ENCODE assay signal across 10 mouse cellular contexts in genomic region chr12:13048168-13048727, GRCm38 (mm10).
DNase-seq lines count a peak whose midpoint lies in the region; ATAC-seq and TF ChIP-seq lines count a peak whose summit lies in the region.
"Had no signal": no experiment of that assay in that cellular context is flagged by ENCODE, and none has a peak within 500 bp of the region (broad histone marks: within the 10 kb centered on the region; RNA-seq: fewer than 3 reads in every experiment).

No protein-coding gene starts in this region.

- no peaks in the 10 kb centered on the region for H3K9me3 ChIP-seq in heart, embryonic 10.5 days
- H3K9me3 ChIP-seq in stomach, embryonic 15.5 days, result no peaks in the 10 kb centered on the region
- H3K9me3 ChIP-seq in stomach, postnatal 0 days (ENCODE audit: control insufficient read depth, low read length), result no peaks in the 10 kb centered on the region
- H3K9me3 ChIP-seq in limb, embryonic 10.5 days (replicated peaks), result no peaks in the 10 kb centered on the region
- H3K9me3 ChIP-seq: midbrain, embryonic 15.5 days had no signal

- 26% methylated on average over 13 of the region's 13 CpGs for WGBS in heart, embryonic 10.5 days
- WGBS in stomach, embryonic 15.5 days, result 35% methylated on average over 13 of the region's 13 CpGs
- WGBS in stomach, postnatal 0 days, result 40% methylated on average over 13 of the region's 13 CpGs
- 8% methylated on average over 13 of the region's 13 CpGs for WGBS in limb, embryonic 10.5 days

- intact Hi-C loops in left cerebral cortex, postnatal 14 days (cut with DNase I), result no loop called here

- DNase-seq in heart, embryonic 10.5 days (ENCODE audit: low spot score), result no peak
- no peak for DNase-seq in heart, adult 8-10 months (ENCODE audit: low spot score)
- DNase-seq in stomach, postnatal 0 days (ENCODE audit: low spot score), result no peak
- DNase-seq in limb, embryonic 10.5 days (ENCODE audit: low spot score), result peak; percentile 74
- no peak for DNase-seq in urinary bladder, adult 2 months (ENCODE audit: low spot score)
- no peak for DNase-seq in left cerebral cortex, postnatal 14 days (ENCODE audit: low spot score in 2 of 2)
- DNase-seq: thymus, postnatal 4 days had no signal

- H3K27ac ChIP-seq in heart, embryonic 10.5 days, result peak overlapping the region; percentile 70
- H3K27ac ChIP-seq in stomach, embryonic 15.5 days, result no peak overlapping the region
- no peak overlapping the region for H3K27ac ChIP-seq in stomach, postnatal 0 days (replicated peaks)
- H3K27ac ChIP-seq in limb, embryonic 10.5 days, result peak overlapping the region; percentile 82
- H3K27ac ChIP-seq: midbrain, embryonic 15.5 days had no signal

- H3K4me1 ChIP-seq in heart, embryonic 10.5 days, result peaks cover 30% of the 10 kb centered on the region
- H3K4me1 ChIP-seq in stomach, embryonic 15.5 days, result peaks cover 7% of the 10 kb centered on the region; the same call in 1 of the 2 replicates
- no peaks in the 10 kb centered on the region for H3K4me1 ChIP-seq in stomach, postnatal 0 days (replicated peaks; ENCODE audit: control insufficient read depth, insufficient read depth)
- peaks cover 99% of the 10 kb centered on the region for H3K4me1 ChIP-seq in limb, embryonic 10.5 days

- H3K27me3 ChIP-seq in heart, embryonic 10.5 days (ENCODE audit: insufficient read depth, poor library complexity, severe bottlenecking), result no peaks in the 10 kb centered on the region
- no peaks in the 10 kb centered on the region; the same call in 1 of the 2 replicates for H3K27me3 ChIP-seq in stomach, embryonic 15.5 days (replicated peaks)
- no peaks in the 10 kb centered on the region for H3K27me3 ChIP-seq in stomach, postnatal 0 days (ENCODE audit: control insufficient read depth, insufficient read depth, low read length)
- H3K27me3 ChIP-seq in limb, embryonic 10.5 days (ENCODE audit: low read depth, poor library complexity, severe bottlenecking), result no peaks in the 10 kb centered on the region
- H3K27me3 ChIP-seq: midbrain, embryonic 15.5 days had no signal

- TF ChIP-seq EP300 in stomach, postnatal 0 days (optimal IDR thresholded peaks at IDR 0.05), result no peak

- H3K36me3 ChIP-seq in heart, embryonic 10.5 days, result no peaks in the 10 kb centered on the region
- H3K36me3 ChIP-seq in stomach, embryonic 15.5 days, result no peaks in the 10 kb centered on the region
- H3K36me3 ChIP-seq in stomach, postnatal 0 days (ENCODE audit: control insufficient read depth, insufficient read depth, low read length), result no peaks in the 10 kb centered on the region
- no peaks in the 10 kb centered on the region for H3K36me3 ChIP-seq in limb, embryonic 10.5 days
- H3K36me3 ChIP-seq: midbrain, embryonic 15.5 days had no signal

- H3K4me2 ChIP-seq in stomach, embryonic 15.5 days, result no peak overlapping the region
- no peak overlapping the region for H3K4me2 ChIP-seq in stomach, postnatal 0 days (replicated peaks; ENCODE audit: low read depth)
- H3K4me2 ChIP-seq: midbrain, embryonic 15.5 days had no signal

- TF ChIP-seq CTCF in stomach, postnatal 0 days (IDR thresholded peaks at IDR 0.05; ENCODE audit: low read depth), result no peak

- no peak overlapping the region for H3K9ac ChIP-seq in stomach, embryonic 15.5 days
- no peak overlapping the region for H3K9ac ChIP-seq in stomach, postnatal 0 days (ENCODE audit: low read length)
- H3K9ac ChIP-seq: midbrain, embryonic 15.5 days had no signal

- 0 out of 2 replicates have a peak, but pooled peaks have one; percentile 27 for ATAC-seq in stomach, embryonic 15.5 days (ENCODE audit: insufficient read depth, low FRiP score, low read depth)
- no peak for ATAC-seq in stomach, postnatal 0 days (ENCODE audit: low FRiP score, low TSS enrichment)
- no peak for ATAC-seq in frontal cortex, adult (ENCODE audit: low TSS enrichment)
- ATAC-seq: midbrain, embryonic 15.5 days had no signal

- 0 out of 2 replicates have a peak overlapping the region, but pooled peaks have one; percentile 18 for H3K4me3 ChIP-seq in heart, embryonic 10.5 days
- H3K4me3 ChIP-seq in stomach, embryonic 15.5 days (replicated peaks), result no peak overlapping the region
- no peak overlapping the region for H3K4me3 ChIP-seq in stomach, postnatal 0 days (ENCODE audit: low read depth, low read length)
- no peak overlapping the region for H3K4me3 ChIP-seq in limb, embryonic 10.5 days
- H3K4me3 ChIP-seq: midbrain, embryonic 15.5 days had no signal

Comparison
In these comparisons a context has a peak if more than half of its experiments do, and no peak if none do; other contexts are left out.
1. H3K27ac ChIP-seq: peak in heart, embryonic 10.5 days (single experiment) and limb, embryonic 10.5 days (single experiment); none in stomach, embryonic 15.5 days (single experiment) and stomach, postnatal 0 days (single experiment).